Mouse (Mus musculus) c-Kit-positive CD71-negative TER-119-negative erythroid progenitor cells, embryonic 14.5 days (primary cell): ENCODE results near the gene Cyp2t4.

ENCODE experiments used
- DNase-seq: peaks from one replicate; pipeline ENCODE4 v3.0.0-alpha.2; 2013; ENCODE audit warnings: low read depth

Cyp2t4 gene

DNA sequence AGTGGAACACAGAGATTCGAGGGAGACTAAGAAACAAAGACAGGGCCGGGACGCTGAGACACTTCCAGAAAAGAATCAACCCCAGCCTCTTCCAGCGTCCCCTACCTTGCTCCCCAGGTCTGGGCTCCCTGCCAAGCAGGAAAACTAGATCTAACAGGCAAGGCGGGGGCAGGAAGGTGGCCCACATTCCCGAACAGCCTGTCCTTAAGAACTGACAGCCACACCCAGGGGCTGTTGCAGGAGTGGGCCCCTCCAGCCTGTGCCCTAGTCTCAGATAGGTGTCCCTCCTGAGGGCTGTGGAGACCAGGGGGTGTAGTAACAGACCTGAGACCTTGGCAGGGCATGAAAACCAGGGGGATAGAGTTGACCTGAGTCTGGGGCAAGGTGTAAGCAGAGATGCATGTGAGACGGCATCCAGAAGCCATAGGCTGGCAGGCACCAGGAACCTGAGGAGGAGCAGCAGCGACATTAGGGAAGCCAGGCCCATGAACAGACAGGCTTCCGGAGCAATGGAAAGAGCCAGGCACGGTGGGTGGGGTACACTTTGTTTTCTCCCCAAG is at the start of gene Cyp2t4:
Gene Cyp2t4 (plus strand): TSS at position 510 of the 560 bp plus-strand sequence.
- no peak for DNase-seq

DNA sequence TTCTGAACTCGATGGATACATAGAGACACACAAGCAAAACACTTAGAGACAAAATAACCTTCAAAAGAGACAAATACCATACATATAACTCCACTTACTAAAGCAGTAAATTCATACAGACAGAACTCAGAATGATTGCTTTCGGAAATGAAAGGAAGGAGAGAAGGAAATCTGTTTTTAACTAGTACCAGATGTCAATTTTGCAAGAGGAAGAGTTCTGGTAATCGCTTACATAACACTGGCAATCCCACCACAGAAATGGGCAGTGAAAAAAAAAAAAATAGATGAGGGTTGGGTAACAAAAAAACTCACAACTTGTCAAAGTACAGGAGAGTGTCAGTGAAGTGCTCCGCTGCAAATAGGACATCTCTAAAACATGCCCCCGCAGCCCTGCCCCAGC is 48.6 kb upstream of the Cyp2t4 start:
- no peak for DNase-seq

DNA sequence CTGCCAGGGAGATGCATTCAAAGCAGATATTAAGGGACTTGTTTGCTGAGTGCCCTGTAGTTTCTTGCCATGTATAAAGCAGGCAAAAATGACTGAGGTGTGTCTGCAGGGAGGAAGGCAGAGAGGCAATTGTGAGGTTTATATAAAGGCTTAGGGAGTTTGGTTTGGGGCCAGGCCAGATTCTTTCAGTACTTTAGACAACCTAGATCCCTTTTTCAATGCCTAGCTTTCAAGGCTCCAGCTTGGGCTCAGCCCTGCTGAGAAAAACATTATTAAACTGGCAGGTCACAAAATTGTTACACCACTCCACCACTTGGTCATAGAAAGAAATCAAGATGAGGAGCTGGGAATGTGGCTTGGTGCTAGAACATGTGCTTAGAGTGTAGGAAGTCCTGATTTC is 43.2 kb upstream of the Cyp2t4 start:
- no peak for DNase-seq

DNA sequence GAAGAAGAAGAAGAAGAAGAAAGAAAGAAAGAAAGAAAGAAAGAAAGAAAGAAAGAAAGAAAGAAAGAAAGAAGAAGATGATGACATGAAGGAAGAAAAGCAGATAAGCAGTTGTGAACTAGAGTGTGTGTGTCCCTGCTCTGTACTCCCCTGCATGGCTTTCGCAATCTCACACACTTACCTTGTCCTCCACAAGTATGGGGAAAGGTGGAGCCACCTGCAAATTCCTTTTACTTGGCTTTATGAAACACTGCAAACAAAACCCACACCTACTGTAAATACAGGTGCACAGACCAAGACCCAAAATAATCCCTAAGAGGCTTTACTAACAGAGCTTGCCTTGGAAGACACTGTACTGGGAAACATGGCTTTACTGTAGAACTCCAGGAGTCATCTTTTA is 42.5 kb upstream of the Cyp2t4 start:
- DNase-seq = no peak

DNA sequence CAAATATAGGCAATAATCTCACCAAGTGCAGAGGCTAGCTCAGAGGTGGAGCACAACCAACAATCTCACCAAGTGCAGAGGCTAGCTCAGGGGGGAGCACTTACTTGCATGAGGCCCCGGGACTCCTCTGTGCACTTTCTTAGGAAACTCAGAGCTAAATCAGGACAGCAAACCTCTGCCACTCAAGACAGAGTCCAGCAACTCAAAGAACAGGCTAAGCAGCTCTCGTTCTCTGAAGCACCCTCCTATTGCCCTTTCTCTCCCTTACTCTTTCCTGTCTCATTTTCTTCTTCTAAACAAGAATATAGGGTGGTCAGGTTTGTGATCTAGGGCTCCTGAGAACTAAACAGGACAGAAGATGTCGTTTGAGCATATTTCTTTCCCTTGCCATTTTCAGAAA is 41.5 kb upstream of the Cyp2t4 start:
- DNase-seq = no peak

DNA sequence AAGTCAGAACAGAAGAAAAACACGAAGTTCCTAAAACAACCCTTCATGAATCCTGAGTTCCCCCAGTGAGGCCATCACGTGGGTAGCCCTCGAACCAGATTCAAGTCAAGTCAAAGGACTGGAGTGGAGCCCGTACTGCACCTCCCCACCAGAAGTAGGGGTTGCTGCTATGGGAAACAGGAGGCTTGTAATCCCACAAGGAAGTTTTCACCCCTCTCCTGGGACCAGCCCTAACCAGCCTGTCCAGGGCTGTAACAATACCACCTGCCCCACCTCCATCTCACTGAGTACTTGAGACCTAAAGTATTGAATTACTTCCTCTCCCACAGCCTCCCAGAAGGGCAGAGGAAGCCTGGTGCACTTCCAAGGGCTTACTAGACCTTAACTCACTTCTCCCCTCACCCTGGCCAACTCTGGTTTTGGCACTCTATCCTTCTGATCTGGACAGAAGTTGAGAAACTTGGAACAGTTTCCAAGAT is 35.4 kb upstream of the Cyp2t4 start:
- no peak for DNase-seq

DNA sequence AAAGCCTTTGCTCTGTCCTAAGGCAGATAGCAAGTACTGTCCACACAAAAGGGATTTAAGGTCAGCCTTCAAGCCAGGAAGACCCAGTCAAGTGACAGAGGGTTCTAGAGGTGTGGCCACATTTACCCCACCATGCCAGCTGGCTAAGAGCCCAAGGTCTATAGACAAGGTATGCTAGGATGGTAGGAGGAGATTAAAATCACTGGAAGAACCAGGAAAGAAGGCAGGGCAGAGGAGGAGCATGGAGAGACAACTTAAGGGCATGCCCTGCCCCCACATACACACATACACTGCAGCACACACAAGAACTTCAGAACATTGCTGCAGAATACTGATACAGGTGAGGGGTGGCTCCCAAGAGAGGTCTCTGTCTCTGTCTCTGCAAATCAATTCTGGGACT is 33.8 kb upstream of the Cyp2t4 start, which contains the start of gene Cyp2f2:
Gene Cyp2f2 (plus strand): TSS at position 234 of the 400 bp plus-strand sequence.
- no peak for DNase-seq

DNA sequence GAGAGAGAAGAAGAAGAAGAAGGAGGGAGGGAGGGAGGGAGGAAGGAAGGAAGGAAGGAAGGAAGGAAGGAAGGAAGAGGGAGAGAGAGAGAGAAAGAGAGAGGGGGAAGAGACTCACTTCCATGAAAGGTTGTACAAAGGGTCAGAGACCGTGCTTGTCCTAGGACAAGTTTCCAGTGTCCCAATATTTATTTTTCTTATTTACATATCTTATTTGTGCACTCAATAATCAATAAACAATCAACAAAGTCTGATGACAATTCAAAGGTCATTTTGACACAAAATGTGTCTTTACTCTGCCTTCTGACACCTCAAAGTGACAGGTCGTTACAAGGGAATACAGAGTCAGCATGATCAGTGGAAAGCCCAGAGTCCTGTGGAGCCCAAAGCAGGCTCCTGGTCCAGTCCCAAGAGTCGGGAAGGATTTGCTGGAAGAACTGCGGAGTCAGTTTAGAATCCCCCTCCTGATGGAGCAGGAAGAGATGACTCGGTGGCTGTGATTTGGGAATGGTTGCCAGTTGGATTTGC is 29.1 kb upstream of the Cyp2t4 start:
- DNase-seq = no peak

DNA sequence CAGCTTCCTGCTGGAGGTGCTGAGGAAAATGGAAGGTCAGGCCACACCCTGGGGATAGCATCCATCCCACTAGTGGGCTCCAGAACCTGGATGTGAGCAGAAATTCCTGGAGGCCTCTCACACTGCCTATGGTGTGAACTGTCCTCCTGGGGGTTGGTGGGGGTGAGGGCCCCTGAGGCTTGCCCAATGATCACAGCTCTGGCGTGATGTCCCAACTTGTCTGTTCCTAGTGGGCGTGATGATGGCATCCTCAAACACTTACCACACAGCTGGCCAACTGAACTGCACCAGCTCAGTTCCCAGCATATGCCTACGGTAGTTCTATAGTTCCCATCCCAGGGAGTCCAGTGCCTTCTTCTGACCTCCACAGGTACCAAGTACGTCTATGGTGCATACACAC is 28.5 kb upstream of the Cyp2t4 start:
- DNase-seq = no peak

DNA sequence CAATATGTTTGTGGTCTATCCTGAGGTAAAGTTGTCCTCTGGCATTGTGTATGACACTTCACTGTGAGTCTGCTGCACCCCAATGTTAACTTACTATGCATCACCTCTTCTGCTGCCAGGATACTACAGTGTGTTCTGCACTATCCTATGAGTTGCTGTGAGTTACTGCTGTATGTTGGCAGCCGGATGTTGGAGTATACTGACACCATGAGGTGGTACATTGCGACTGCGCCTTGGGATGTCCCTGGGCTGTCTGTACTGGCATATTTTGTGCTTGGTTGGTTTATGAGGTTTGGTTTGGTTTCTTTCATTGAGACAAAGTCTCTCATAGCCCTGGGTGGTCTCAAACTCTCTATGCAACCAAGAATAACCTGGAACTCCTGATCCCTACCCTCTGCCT is 25.4 kb upstream of the Cyp2t4 start:
- DNase-seq = no peak

DNA sequence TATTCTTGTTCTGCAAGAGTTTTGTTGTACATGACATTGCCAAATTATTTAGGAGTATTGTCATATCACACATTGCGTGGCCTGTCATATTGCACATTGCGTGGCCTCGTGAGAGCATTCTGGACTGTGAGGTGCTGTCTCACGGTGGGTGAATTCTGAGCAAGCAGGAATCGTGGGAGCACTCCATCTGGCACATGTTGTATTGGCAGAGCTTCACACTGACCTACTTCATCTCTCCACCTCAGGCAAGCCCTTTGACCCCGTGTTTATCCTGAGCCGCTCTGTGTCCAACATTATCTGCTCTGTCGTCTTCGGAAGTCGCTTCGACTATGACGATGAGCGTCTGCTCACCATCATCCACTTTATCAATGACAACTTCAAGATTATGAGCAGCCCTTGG is 24.6 kb upstream of the Cyp2t4 start:
- DNase-seq = no peak

DNA sequence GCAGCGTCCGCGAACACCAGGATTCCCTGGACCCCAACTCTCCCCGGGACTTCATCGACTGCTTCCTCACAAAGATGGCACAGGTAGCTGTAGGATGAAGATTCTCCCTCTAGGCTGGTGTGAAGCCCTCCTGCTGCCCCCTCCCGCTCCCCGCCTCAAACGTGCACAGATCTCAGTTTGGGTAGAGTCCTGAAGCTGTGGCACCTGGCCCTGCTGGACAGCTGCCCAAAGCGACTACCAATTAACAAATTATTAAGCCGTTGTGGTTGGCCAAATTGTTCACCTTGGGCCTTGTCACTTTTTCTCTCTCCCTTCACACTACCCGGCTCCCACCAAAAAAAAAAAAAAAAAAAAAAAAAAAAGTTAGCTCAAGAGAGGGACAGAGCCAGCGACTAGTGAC is 23.7 kb upstream of the Cyp2t4 start:
- no peak for DNase-seq

DNA sequence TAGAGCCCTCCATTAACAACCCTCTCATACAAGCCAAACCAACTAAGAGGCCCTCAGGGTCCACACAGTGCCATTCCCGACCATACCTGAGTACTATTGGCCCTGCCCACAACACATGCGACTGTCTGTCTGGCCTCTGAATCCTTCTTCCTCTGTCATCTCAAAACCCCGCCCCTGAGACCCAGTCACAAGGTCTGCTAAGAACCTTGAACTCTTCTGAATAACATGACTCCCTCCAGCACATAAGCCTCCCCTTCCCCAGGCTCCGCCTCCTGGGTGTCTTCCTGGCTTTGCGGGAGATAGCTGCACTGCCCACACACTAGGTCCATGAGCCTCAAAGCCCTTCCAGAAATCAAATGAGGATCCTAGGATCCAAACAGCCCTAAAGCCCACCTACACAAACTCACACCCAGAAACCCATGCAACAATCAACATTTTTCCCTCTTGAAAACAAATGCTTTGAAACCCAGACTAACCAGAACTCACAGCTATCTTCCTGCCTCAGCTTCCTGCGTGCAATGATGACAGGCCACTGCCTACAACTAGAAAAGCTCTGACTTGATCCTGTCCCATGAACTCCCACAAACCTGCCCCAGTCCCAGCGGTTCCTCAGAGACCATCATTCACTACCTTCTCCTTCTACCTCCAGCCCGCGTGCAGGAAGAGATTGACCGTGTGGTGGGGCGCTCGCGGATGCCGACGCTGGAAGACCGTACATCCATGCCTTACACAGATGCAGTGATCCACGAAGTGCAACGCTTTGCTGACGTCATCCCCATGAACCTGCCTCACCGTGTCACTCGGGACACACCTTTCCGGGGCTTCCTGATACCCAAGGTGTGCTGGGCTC is 22.8 kb upstream of the Cyp2t4 start:
- DNase-seq = no peak

DNA sequence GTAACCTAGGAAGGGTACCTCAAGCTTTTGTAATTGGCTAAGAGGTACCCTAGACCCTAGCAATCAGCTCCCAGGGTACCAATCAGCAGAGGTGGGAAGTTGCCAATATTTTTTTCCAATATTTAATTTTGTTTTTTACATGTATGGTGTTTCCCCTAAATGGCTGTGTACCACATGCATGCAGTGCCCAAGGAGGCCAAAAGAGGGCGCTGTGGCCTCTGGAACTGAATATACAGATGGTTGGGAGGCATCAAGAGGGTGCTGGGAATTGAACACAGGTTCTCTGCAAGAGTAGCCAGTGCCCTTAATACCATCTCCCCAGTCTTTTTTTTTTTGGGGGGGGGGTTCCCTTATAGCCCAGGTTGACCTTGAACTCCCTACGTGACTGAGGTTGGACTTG is 22.1 kb upstream of the Cyp2t4 start:
- no peak for DNase-seq

DNA sequence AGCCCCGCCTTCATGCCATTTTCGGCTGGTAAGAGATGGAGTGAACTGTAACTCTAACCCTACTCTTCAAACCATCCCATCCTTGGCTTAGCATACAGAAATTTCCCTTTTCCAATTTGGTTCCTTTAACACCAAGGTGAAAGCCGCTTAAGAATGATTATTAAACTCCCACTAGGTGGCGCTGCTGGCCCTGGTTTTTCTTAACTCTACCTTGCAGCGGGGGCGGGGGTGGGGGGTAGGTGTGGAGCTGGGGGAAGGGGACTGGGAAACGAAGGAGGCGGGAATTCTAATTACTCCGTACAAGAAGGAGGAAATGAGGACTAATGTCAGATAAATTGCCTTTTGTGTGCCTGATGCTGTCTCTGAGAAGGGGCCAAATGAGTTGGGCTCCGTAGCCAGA is 20.9 kb upstream of the Cyp2t4 start:
- peak; percentile 62 for DNase-seq

DNA sequence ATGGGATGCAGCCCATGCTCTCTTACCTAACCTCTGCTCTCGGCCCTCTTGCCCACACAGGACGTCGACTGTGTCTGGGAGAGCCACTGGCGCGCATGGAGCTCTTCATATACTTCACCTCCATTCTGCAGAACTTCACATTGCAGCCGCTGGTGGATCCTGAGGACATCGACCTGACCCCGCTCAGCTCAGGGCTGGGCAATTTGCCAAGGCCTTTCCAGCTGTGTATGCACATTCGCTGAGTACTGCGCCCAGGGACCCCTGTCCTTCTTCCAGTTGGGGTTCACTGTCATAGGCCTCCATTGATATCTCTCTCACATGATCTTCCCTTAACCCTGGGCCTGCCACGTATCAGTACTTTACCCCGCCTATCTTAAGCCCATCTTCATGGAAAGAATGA is 20.4 kb upstream of the Cyp2t4 start:
- DNase-seq = no peak

DNA sequence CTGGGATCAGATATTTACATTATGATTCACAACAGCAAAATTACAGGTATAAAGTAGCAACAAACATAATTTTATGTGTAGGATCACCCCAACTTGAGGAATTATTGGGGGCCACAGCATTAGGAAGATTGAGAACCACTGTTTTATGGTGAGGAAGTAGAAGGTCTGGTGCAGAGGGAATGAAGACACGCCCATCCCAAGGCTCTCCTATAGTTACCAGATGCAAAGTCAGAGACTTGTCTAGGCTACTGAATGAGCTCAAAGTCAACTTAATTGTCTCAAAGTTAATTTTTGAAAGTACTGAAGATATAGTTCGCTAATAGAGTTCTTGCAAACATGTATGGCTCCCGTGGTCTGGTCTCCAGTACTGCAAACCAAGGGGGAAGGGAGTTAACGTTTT is 19.8 kb upstream of the Cyp2t4 start:
- DNase-seq = no peak

DNA sequence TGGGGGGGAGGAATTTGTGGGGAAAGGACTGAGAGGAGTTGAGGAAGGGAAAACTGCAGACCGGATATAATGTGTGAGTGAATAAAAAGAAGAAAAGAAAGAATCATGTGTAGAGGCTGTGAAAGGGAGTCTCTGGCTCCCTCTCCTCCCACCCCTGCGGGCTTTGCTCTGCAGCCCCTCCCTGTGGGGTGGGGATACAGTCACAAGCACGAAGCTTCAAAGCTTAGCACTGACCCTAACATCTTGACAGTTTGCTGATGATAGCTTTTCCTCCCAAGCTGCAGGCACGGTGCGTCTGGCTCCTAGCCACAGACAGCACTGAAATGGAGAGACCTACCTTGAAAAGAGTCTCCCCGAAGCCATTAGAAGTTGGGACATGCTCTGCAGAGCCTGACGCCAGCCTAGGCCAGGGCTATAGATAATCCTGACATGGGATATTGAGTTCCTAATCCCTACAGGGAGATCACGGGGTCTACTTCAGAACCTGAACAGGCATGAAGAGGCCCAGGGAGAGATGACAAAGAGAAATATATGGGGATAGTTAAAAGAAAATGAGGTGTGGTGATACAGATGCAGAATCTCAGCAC is 17.0 kb upstream of the Cyp2t4 start:
- DNase-seq = no peak

DNA sequence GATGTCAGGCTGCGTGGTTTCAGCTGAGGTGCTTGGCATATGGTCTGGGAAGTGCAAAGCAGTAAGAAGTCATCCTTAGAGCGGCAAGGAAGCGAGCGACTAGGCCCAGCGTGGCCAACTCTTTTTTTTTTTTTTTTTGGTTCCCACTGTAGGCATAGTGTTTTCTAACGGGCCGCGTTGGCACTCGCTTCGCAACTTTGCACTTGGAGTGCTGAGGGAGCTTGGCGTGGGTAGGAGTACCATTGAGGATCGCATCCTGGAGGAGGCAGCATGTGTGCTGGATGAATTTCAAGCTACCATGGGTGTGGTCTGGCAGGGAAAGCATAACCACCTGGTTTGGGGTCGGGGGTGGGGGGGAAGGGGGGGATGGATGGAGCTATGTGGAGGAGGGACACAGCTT is 2.5 kb downstream of the Cyp2t4 start:
- no peak for DNase-seq

DNA sequence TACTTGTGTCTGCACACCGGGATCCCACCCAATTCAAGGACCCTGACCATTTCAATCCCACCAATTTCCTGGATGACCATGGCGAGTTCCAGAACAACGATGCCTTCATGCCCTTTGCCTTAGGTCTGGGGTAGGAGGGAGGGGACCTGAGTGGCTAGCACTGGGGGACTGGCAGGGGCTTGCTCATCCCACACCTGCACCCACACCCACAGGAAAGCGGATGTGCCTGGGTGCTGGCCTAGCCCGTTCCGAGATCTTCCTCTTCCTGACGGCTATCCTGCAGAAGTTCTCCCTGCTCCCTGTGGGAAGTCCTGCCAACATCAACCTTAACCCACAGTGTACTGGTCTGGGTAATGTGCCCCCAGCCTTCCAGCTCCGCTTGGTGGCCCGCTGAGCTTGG is 4.7 kb downstream of the Cyp2t4 start:
- no peak for DNase-seq

DNA sequence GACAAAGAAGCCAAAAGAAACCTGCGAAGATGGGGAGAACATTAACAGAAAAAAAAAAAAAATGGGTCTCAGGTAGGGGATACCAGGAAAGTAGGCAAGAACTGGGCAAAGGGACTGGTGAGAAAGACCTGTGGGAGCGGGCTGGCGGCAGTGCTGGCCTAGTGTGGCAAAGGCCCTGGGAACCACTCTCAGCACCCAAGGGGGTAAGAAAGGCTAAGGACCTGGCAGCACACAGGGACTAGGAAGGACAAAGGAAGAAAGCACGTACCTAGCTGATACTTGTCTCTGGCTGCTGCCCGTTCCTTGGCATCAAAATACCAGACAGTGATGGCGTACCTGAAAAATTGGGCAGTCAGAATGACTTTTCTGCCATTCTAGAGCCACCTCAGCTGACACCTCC is 5.7 kb downstream of the Cyp2t4 start:
- no peak for DNase-seq

DNA sequence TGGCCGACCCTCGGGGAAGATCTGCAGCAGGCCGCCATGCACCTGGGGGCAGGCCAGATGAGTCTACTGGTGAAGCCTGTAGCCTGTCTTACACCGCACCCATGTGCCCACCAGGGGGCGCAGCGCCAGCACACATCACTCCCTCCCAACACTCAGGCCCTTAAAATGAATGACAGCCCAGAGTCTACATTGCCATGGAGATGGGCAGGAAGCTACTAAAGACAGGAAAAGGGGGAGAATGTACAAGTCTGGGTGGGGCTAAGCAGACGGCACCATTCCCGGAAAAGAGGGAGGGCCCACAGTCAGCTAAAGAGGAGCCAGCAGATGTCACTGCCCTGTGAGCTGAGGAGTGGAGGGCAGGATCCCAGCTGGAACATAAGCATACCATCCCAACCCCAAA is 6.4 kb downstream of the Cyp2t4 start:
- peak; percentile 66 for DNase-seq

DNA sequence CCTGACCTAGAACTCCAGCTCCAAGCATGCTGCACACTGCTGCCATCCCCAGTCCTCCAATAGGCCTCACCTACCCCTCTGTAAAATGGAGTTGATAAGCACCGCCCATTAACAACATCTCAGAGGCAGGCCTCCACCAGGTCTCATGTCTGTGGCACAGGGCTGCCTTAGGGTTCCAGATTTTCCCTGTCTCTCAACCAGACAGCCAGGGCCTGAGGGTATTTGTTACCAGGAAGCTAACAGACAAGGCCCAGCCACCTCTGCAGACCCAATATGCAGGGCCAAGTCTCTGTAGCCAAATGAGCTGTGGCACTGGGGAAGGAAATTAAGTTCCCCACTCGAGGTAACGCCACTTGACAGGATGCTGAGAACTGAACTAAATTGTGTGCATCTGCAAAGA is 7.4 kb downstream of the Cyp2t4 start:
- DNase-seq = no peak
